Mouse (Mus musculus) stomach, postnatal 0 days (tissue): ENCODE results near the gene Ssbp4.

Experiments used
- CTCF ChIP-seq: IDR thresholded peaks from 2 replicates; pipeline ENCODE4 v1.5.1; 2016; ENCODE audit warnings: antibody characterized with exemption, low read depth, mild to moderate bottlenecking, moderate library complexity
- EP300 ChIP-seq: optimal IDR thresholded peaks from 2 replicates; pipeline ENCODE3; 2016; ENCODE audit warnings: antibody characterized with exemption

GRCm38 (mm10) chr8:70561809-70562535 is 46.7 kb downstream of the Ssbp4 start:
- TF ChIP-seq CTCF = no peak
- TF ChIP-seq EP300 = no peak
